Mouse (Mus musculus): Measurements from ENCODE around the gene Cops7a.

- peak; percentile 92 for TF ChIP-seq POLR2A (IDR thresholded peaks at IDR 0.05; ENCODE audit: control insufficient read depth, extremely low read depth, insufficient read depth, low read length, poor library complexity)
- TF ChIP-seq CTCF (IDR thresholded peaks at IDR 0.05; ENCODE audit: borderline replicate concordance, control insufficient read depth, extremely low read depth, insufficient read depth, low read length, poor library complexity), result 0 out of 2 replicates have a peak, but pooled peaks have one; percentile 40
Measured at GRCm38 (mm10) chr6:124965088-124965719, at the start of gene Cops7a.
